Mouse (Mus musculus): ENCODE measurements at regions not wholly inside any gene's neighbourhood (a gene's known extent, or its start where the extent isn't known, plus 50 kb on each side); places are given as distances from the start of the nearest gene placed in this dataset.
"Not testable (repeated sequence)": the region's sequence is repeated elsewhere in the genome, so short reads cannot be mapped to it uniquely, and the experiment has no call there.

- peak; percentile 3 for DNase-seq (ENCODE audit: low read depth, low spot score)
Measured at GRCm38 (mm10) chr17:58820588-58821195, 170.5 kb downstream of the Pdzph1 start.

DNA sequence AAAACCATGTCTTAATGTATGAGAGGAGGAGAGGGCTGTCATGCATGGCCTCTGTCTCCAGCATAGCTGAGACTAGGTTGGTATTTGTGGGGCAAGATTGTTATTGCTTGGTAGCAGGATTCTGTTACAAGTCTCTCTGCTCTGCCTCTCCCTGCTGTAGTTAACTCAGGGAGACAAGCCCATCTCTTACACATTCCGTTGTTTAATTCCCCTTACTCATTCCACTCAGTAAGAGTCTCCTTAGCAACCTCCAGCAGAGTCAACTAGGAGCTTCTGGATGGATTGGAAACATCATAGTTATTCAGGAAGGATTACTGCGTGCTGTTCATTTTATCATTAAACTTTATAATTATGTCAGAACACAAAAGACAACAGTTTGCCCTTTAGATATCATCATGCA lies 171.8 kb downstream of the Pdzph1 start:
- no peak for DNase-seq (ENCODE audit: low read depth, low spot score)

DNA sequence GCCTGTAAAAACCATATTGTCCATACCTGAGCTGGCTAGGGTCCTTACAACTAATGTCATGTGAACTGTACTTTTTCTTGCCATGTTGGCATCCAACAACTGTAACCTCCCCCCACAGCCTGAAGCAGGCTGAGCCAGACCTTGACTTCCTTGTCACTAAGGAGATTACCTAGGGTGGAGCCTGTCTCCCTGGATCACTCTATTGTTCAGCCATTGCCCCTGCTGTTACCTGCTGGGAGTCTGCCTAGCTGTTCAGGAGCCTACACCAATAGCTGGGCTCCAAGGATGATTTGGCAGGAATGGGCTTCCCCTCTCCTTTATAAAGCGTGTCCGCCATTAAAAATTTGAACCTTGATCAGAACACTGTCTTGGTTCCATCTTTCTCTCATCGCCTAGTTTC lies 215.7 kb downstream of the Pdzph1 start:
- not testable (repeated sequence) for DNase-seq (ENCODE audit: low read depth, low spot score)

- DNase-seq (ENCODE audit: low read depth, low spot score), result no peak
Measured at GRCm38 (mm10) chr17:58773595-58773994, 217.6 kb downstream of the Pdzph1 start.

DNA sequence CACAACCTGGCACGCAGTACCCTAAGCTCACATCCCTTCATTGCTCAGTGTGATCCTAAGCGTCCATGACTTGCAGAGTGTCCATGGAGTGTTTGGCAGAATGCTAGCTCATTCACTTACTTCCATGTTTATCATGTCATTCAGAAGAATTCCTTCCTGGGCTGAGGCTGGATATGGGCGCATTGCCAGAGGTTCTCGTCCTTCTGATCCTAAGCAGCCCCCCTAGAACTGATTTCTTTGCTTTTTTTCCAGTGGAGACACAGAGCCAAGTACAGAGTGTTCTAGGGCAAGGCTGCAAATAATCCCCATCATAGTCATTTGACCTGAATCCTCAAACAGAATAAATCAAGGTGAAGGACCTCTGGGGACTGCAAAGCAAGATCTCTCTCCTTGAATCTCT lies 226.0 kb downstream of the Pdzph1 start:
- no peak for DNase-seq (ENCODE audit: low read depth, low spot score)

- DNase-seq (ENCODE audit: low read depth, low spot score), result no peak
Measured at GRCm38 (mm10) chr17:58749000-58749399, 242.2 kb downstream of the Pdzph1 start.

- DNase-seq (ENCODE audit: low read depth, low spot score), result no peak
Measured at GRCm38 (mm10) chr17:58748264-58748663, 242.9 kb downstream of the Pdzph1 start.

DNA sequence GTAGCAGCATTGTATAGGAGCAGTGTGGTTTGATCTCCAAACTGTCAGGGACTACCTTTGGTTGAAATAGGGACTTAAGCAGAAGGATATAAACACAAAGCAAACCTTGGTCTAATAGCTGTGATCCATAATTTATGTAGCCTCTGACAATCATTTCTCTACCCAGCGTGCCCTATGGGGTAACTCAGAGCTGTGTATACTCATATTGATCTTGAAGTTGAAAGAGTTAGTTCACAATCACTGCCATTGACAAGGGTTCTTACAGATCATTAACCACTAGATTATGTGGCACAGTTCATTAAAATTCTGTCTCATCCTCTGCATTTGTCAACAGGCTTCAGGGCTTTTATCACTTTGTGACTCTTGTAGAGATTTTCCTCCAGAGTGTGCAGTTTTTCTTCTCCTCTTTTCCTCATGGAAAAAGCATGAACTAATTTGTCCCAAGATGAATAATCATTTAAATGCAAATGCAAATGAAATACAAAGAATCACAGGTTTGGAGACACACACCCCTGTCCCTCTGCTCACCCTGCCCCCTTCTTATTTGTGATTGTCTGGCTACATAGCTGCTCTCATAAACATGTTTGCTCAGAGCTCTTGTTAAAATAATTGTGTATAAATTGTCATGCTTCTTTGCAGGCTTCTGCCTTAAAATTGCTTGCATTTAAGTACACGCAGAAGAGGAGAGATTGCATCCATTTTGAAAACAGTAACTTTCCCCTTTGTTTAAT lies 280.3 kb downstream of the Pdzph1 start:
- no peak for DNase-seq (ENCODE audit: low read depth, low spot score)

- DNase-seq (ENCODE audit: low read depth, low spot score), result no peak
Measured at GRCm38 (mm10) chr17:58690211-58690610, 301.0 kb downstream of the Pdzph1 start.

- no peak for DNase-seq (ENCODE audit: low read depth, low spot score)
Measured at GRCm38 (mm10) chr17:58672291-58672690, 318.9 kb downstream of the Pdzph1 start.

DNA sequence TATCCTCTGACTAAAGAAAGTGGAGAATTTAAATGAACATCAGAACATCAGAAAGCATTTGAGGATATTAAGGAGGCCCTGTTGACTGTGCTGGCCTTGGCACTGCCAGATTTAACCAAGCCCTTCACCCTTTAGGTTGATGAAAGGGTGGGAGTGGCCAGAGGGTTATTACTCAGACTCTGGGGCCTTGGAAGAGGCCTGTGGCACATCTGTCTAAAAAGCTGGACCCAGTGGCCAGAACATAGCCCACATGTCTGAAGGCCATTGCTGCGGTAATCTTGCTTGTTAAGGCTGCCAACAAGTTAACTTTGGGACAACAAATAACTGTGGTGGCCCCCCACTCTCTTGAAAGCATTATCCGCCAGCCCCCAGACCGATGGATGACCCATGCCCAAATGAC lies 323.1 kb downstream of the Pdzph1 start:
- no peak for DNase-seq (ENCODE audit: low read depth, low spot score)

DNA sequence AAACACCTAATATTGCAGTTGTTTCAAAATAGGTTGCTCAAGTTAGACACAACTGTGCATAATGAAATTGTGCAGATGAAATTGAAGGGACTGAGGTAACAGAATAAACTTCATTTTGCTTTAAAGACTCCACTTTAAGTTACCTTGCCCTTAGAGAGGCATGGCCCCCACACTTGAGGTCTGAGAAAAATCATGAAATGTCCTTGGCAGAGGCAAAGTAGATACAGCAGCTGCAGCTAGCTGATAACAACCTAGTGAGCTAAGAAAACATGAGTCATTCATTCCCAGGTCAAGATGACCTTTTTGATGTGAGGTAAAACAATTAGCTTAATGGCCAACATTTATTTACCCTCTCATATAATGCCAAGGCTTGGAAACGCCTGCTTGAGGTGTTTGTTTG lies 347.4 kb downstream of the Pdzph1 start:
- DNase-seq (ENCODE audit: low read depth, low spot score), result no peak

GRCm38 (mm10) chr17:58642273-58642672 lies 348.9 kb downstream of the Pdzph1 start:
- DNase-seq (ENCODE audit: low read depth, low spot score), result no peak

DNA sequence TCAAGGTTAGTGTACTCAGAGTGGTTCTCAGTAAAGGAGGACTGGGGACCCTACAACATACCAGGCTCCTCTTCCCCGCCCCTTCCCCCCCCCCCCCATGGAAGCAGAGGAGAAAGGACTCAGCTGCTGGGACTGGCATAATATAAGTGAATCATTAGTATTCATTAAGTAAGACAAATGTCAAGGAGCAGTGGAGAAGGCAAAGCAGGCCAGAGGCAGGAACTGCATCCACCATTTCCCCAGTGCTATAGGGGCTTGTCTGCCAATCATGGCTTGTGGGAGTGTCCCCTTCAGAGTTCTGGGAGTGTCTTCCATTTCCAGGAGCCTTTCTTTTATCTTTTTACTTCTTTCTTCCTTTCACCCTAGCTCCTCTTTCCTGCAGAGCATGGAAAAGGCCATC lies 392.3 kb downstream of the Pdzph1 start:
- DNase-seq (ENCODE audit: low read depth, low spot score), result no peak

DNA sequence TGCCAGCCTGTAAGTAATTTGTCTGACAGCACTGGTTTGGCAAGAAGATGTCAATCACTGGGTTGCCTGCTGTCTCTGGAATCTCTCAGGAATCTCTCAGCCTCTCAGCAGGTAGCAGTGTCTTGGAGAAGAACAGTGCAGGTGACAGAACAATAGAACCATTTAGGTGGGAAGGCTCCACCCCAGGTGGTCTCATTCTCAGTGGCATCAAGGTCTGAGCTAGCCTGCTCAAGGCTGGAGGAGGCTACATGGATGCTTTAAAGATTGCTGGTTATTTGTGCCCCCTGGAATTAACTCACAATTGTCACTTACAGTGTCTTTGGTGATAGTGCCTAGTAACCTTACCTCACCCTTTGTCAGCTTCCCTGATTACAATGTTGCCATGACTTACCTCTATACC lies 394.5 kb downstream of the Pdzph1 start:
- no peak for DNase-seq (ENCODE audit: low read depth, low spot score)

DNA sequence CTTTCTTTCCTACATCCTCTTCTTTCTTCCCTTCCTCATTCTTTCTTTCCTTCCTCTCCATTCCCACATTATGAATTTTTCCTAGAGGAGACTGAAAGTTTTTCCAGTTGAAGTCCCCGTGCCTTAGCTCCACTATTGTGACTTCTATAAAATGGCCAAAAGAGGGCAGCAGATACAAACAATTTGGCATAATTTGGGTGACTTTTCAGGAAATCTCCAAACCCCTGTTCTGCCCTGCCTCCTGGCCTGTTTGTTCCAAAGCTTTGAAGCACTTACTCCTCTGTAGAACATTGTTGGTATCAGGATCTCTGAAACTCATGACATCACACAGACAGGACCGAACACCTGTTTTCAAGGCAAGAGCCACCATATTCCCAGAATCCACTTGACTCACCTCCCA lies 403.2 kb downstream of the Pdzph1 start:
- DNase-seq (ENCODE audit: low read depth, low spot score), result peak; percentile 30

GRCm38 (mm10) chr17:58572885-58573284 lies 418.3 kb downstream of the Pdzph1 start:
- DNase-seq (ENCODE audit: low read depth, low spot score), result no peak

Measured in A20 (cell line).